Mouse (Mus musculus): ENCODE measurements at regions not wholly inside any gene's neighbourhood (a gene's known extent, or its start where the extent isn't known, plus 50 kb on each side); places are given as distances from the start of the nearest gene placed in this dataset.

GRCm38 (mm10) chr14:105576266-105576665 lies 317.9 kb downstream of the Ndfip2 start:
- DNase-seq (ENCODE audit: extremely low read depth, low read depth) = no peak

- DNase-seq (ENCODE audit: extremely low read depth, low read depth) = no peak
Measured at GRCm38 (mm10) chr14:105572036-105572891, 313.9 kb downstream of the Ndfip2 start.

DNA sequence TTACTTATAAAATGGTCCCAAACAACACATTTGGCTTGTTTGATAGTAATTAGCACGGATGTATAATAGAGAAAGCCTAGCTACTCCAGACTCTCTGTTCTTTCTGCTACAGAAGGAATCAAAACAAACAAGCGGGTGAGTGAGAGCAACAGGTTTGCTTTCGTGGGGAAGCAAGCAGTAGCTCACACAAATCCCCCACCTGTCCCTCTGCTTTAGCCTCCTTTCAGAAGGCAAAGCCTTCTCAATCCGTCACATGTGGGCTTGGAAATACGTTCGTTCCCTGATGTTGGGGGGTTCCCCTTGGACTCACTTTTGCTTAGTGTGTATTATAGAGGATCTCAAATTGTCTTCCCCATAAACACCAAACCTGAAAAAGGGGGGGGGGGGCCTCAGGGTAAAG lies 311.8 kb downstream of the Ndfip2 start:
- no peak for DNase-seq (ENCODE audit: extremely low read depth, low read depth)

DNA sequence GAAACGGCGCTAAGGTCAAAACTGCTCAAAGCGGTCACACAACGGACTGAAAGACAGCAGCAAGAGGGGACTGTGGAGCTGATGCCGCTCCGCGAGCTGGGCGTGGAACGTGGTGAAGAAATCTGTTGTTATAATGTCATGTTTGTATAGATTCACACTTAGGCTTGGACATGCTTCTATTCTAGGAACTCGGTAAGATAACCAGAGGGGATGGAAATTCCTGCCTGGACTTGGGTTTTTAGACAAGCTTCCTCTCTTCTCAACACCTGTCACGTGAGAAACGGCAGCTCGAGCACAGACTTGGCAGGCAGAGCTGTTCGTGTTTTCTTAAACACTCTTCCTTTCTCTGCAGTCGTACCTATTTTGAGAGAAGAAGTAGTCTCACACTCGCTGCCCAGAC lies 307.5 kb downstream of the Ndfip2 start:
- no peak for DNase-seq (ENCODE audit: extremely low read depth, low read depth)

DNA sequence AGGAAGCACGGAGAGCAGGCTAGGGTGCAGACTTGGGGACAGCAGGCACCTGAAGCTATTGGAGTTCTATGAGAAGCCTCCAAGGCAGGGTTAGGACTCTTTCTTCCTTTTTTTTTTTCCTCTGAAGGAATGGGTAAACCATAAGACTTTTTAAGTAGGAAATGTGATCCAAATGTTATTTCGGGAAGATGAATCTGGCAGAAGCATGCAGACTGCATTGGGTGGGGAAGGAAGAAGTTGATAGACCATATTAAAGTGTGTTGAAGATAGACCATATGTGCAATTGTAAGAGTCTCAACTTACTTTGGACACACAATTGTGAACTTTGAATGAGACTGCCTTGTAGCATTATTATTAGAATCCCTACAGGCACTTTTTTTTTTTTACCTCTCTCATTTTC lies 304.5 kb downstream of the Ndfip2 start:
- no peak for DNase-seq (ENCODE audit: extremely low read depth, low read depth)

DNA sequence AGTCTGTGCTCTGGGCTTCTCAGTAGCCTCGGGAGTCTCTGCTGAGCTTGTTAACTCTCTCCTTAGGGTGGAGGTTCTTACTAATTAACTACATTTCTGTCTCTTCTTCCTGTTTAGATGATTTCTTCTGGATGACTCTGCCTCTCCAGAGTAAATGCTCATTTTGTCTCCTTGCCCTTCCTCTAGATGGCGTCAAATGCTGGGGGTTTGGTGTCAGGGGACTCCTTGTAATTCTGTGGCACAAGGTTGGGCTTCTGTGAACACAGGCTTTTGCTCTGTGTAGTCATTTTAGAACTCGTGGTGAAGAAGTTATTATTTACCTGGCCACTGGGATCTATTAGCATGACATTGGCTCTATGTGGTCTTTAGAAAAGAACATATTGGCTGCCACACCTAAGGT lies 298.4 kb downstream of the Ndfip2 start:
- DNase-seq (ENCODE audit: extremely low read depth, low read depth) = no peak

DNA sequence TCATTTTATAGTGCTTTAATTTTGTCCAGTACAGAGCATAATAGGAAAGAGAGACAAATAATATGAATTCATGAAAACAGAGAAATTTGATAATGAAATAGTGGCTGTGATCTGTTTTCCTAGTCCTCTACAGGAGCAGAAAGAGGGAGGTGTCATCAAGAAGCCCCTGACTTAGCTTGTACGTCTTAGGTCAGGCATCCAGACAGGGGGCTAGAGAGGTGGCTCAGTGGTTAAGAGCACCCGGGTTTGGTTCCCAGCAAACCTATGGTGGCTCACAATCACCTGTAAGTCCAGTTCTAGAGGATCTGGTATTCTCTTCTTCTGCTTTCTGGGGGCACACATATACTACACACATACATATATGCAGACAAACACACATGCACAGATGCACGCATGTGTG lies 285.7 kb downstream of the Ndfip2 start:
- no peak for DNase-seq (ENCODE audit: extremely low read depth, low read depth)

DNA sequence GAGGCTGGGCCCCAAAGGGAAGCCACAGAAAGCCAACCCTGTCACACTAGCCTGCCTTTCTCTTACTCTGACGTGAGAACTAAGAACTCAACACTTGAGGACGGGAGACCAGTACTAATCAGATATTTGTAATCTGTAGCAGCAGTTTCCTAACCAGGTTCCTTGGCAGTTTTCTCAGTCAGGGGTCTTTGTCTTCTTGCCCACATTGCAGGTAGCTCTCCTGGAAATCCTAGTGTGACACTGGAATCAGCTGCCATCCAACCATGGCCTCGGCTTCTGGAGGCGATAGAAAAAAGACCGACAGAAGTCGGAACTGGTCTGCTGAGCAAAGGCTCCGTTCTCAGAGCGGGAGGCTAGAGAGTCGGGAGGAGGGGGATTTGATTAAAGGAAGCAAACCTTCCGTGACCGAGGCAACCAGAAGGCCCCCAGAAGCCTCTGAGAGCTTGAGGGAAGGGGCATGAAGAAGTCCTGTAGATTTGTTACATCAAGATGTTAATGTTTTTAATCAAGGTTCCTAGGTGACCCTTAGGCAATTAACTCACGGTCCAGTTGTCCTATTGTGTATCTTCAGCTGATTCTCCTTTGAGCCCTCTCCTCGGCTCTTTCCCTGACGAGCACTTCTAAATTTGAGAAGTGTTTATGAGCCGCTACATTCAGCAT lies 284.2 kb downstream of the Ndfip2 start:
- no peak for DNase-seq (ENCODE audit: extremely low read depth, low read depth)

GRCm38 (mm10) chr14:105542090-105542485 lies 283.7 kb downstream of the Ndfip2 start:
- DNase-seq (ENCODE audit: extremely low read depth, low read depth) = no peak

DNA sequence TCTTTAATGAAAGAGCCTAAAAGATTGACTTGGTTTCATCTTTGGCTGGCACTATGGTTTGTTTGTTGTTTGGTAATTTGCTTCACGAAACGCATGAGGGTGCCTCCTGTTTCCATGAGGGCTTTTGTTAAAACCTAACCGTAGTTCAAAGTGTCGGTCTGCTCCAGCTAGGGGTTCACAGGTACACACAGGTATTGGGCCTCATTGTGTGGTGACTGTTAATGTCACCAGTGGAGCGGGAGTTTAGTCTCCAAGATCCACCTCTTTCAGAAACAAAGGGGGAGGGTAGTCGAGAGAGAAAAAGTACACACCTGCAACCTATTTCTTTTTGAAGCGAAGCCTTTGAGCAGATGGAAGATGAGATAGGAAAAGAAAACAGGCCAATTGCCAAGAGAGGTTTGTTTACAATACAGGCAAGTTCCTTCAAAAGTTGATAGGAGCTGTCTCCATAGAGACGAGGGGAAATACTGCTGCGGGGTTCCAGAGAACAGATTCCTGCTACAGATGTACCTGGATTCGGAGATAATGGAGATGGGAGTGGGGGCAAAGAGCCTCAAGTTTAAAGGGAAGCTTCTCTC lies 273.9 kb downstream of the Ndfip2 start:
- DNase-seq (ENCODE audit: extremely low read depth, low read depth) = no peak

DNA sequence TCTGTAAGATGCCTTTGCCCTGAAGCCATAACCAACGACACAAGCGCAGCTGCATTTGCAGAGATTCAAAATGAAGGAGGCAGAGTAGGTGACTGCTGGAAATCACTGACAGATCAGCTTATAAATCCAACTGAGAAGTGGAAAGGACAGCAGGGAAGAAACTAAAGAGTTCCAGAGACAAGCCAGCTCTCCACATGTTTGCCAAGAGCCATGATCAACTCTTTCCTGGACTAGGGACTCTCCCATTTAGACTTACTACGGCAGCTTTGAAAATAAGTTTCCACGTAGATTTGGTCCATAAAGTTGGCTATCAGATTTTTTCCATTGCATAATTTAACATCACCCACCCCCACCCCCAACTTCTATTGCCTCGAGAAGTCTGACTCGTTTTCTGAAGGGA lies 269.7 kb downstream of the Ndfip2 start:
- no peak for DNase-seq (ENCODE audit: extremely low read depth, low read depth)

GRCm38 (mm10) chr14:105523849-105524248 lies 265.5 kb downstream of the Ndfip2 start:
- DNase-seq (ENCODE audit: extremely low read depth, low read depth) = no peak

GRCm38 (mm10) chr14:105522279-105522678 lies 263.9 kb downstream of the Ndfip2 start:
- DNase-seq (ENCODE audit: extremely low read depth, low read depth) = no peak

DNA sequence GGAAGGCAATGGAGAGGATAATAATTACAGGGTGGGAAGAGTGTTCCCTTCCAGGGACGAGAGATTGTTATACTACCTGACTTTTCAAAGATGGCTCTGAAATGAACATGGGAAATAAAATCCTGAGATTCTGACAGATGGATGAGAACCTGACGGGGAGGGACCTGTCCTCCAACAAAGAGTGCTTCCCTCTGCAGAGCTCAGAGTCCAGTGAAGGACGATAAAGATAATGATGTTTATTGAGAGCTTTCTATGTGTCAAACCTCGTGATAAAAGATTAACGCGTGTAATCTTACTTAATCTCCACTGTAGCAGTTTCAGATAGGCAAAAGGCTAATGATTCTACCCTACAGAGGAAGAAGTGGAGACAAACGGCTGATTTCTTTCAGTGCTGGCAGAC lies 260.3 kb downstream of the Ndfip2 start:
- DNase-seq (ENCODE audit: extremely low read depth, low read depth) = no peak

GRCm38 (mm10) chr14:105514413-105514812 lies 256.0 kb downstream of the Ndfip2 start:
- DNase-seq (ENCODE audit: extremely low read depth, low read depth) = no peak

DNA sequence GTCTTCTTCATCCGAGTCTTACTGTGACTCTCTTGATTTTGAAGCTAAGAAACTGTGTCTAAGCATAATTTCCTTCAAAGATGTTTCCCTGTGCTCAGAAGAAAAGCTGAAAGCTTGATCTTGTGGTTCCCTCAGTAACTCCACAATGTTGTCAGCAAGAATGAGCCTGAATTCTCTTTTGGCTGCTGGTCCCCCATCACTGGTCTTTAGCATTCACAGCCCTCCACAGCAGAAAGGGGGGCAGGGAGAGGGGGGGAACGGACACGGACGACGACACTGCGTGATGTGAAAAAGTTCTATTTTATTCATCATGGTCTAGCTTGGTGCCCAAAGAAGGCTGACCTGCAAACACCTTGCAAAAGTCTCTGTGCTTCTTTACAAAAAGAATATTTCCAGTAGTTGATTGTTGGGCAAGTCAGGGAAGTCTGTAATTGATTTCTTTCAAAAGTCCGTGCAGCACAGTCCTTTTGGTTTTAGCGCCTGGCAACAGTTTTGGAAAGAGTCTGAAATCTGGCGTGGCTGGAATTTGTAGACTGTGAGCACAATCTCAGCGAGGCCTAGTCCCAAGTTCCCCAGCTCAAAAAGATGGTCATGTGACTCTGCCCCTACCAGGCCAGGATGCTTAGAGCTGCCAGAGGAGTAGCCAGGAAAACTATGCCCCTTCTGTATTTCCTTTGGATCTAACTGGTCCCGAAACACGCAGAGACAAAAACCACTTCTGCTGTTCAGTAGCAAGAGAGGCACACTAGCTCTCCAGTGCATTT lies 254.7 kb downstream of the Ndfip2 start:
- DNase-seq (ENCODE audit: extremely low read depth, low read depth) = no peak

DNA sequence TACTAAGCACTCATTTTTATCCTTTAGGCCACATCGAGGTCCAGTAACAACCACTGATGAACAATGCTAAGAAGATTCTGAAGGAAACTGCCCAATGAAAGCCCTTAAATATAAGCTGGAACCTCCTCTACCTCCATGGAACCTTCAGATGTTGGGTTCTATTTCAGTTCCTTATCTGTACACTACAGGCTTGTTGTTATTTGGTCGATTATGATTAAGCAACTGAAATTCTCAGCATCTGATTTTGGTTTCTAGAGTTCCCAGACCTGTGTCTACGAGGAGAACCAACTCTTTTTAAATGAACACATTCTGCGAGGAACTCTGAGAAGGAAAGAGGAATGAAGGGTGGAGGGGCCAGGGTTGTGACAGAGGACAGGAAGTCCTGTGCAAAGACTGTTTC lies 253.5 kb downstream of the Ndfip2 start:
- no peak for DNase-seq (ENCODE audit: extremely low read depth, low read depth)

DNA sequence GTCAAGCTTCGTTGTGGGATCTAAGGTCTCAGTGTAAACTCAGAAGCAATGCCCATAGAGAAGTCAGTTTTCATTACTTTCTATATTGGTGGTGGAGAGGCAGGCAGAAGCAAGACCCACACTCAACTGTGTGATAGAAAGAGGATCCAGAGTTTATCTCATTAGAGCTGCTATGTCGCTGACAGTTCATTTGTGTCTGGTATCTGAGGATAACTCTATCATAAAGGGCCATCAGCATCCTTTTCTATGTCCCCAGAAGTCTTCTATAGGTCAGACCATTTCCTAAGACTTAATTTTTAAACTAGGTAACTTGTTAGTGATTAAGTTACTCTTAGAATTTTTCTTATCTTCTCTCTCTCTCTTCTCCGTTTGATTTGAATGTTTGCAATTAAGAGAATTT lies 252.8 kb downstream of the Ndfip2 start:
- DNase-seq (ENCODE audit: extremely low read depth, low read depth) = no peak

DNA sequence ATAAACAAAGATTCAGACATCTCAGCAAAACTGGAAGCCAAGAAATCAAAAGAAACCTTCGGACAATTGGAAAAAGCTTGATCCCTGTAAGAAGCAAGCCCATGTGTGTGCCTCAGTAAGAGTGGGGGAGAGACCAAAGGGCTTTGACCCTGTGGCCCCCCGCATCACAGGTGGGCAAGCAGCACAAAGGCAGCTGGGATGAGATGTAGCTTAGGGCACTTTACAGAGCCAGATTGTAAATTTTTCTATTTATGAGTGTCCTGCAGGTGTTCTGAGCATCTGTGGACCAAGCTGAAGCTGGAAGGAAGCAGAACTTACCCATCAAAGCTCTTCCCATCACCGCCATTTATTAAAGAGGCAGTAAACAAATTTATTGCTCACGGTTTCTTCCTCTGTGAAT lies 246.9 kb downstream of the Ndfip2 start:
- no peak for DNase-seq (ENCODE audit: extremely low read depth, low read depth)

DNA sequence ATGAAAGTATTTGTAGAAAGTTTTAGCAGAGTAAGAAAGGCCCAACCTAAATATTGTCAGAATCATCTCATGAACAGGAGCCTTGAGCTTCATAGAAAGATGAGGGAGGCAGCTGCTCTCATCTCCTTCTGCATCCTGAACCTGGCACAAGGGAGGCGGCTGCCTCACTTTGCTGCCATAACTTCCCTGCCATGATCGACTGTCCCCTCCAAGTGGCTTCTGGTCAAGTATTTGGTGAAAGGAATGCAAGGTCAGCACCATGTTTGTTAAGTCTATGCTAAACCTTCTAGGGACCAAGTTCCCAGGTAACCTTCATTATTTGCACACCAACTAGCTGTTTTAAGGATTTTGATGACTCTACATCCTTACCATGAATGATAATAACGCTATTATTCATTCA lies 246.0 kb downstream of the Ndfip2 start:
- no peak for DNase-seq (ENCODE audit: extremely low read depth, low read depth)

DNA sequence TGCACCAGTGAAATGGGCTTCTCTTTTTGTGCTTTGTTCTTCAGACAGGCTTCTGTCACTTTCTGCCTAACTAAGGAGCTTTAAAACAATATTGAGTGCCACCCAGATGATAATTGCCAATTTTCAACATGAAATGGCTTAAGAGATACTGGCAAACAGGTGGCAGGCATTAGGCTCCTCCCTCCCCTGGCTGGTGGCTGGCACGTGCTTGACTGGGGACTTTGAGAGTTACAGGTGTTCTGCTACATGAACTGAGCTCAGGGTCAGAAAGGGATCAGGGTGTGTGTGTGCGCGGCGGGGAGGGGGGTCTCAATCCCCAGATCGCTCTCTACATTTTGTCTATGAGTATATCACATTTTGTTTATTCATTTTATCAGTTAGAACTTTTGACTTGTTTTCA lies 245.4 kb downstream of the Ndfip2 start:
- DNase-seq (ENCODE audit: extremely low read depth, low read depth) = no peak

- no peak for DNase-seq (ENCODE audit: extremely low read depth, low read depth)
Measured at GRCm38 (mm10) chr14:105502633-105502975, 244.2 kb downstream of the Ndfip2 start.
